Mouse (Mus musculus): ENCODE data around the gene Ihh.
A peak's percentile ranks its signal among the peaks of the same experiment; 100 is the strongest.

The Ihh gene

GRCm38 (mm10) chr1:74951556-74952210, at the start of gene Ihh:
Gene Ihh, minus strand, starts transcription at chr1:74951672.
- no peak for DNase-seq (ENCODE audit: low read depth, low spot score)

GRCm38 (mm10) chr1:75001183-75001582, 49.7 kb upstream of the Ihh start:
- DNase-seq (ENCODE audit: low read depth, low spot score), result no peak

GRCm38 (mm10) chr1:75000496-75000895, 49.0 kb upstream of the Ihh start:
- DNase-seq (ENCODE audit: low read depth, low spot score), result peak; percentile 62

- DNase-seq (ENCODE audit: low read depth, low spot score), result no peak
Observed at GRCm38 (mm10) chr1:74999173-74999572, 47.7 kb upstream of the Ihh start.

DNA sequence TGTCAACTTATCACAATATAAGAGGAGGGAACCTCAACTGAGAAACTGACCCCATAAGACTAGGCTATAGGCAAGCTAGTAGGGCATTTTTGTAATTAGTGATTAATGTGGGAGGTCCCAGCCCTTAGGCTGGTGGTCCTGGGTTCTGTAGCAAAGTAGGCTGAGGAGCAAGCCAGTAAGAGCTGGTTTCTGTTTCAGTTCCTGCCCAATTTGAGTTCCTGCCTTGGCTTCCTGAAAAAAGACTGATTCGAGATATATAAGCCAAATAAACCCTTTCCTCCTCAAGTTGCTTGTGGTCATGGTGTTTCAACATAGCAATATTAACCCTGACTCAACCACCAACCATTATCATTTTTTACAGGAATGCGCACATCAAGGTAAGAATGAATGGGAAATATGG, 45.8 kb upstream of the Ihh start:
- DNase-seq (ENCODE audit: low read depth, low spot score), result no peak

DNA sequence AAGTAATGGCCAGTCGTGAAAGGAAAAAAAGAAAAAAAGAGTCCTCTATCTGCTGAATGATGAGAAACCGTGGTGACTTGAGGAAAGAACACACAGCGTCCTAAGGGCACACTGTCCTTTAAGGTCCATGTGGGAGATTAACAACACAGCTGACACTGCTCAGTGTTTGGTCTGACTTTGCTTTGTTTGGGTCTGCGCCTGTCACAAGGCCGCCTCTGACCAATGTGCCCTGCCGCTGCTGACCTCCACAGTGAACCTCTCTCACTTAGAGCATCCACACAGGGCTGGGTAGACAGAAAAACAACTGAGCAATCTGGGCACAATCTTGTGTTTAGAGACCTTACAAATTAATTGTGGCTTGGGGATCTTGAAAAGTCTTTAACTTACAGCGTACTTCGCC, 25.5 kb upstream of the Ihh start:
- no peak for DNase-seq (ENCODE audit: low read depth, low spot score)

- no peak for DNase-seq (ENCODE audit: low read depth, low spot score)
Observed at GRCm38 (mm10) chr1:74975936-74976335, 24.5 kb upstream of the Ihh start.

- DNase-seq (ENCODE audit: low read depth, low spot score), result peak; percentile 10
Observed at GRCm38 (mm10) chr1:74973590-74973989, 22.1 kb upstream of the Ihh start.

GRCm38 (mm10) chr1:74971353-74972050, 20.0 kb upstream of the Ihh start:
- no peak for DNase-seq (ENCODE audit: low read depth, low spot score)

GRCm38 (mm10) chr1:74967962-74968580, 16.6 kb upstream of the Ihh start:
- peak; percentile 66 for DNase-seq (ENCODE audit: low read depth, low spot score)

GRCm38 (mm10) chr1:74964494-74965215, 13.2 kb upstream of the Ihh start:
- peak; percentile 87 for DNase-seq (ENCODE audit: low read depth, low spot score)

DNA sequence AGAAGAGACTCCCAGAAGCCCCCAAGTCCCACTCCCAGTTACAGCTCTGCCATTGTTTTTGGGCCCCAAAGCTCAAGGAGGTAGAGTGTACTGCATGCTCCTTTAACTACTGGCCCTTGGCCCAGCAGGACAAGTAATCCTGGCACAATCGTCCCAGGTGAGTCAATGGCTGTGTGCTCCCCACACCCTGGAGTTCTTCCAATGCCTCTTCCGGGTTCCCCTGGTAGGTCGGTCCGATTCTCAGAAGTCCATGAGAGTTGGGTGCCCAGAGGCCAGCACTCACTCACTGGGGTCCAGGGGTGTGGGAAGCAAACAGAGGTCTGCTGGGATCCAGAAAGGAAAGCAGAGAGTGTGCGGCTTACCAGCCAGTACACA, 11.4 kb upstream of the Ihh start:
- no peak for DNase-seq (ENCODE audit: low read depth, low spot score)

- DNase-seq (ENCODE audit: low read depth, low spot score), result no peak
Observed at GRCm38 (mm10) chr1:74962126-74962852, 10.8 kb upstream of the Ihh start.

- DNase-seq (ENCODE audit: low read depth, low spot score), result no peak
Observed at GRCm38 (mm10) chr1:74961722-74962121, 10.2 kb upstream of the Ihh start.

- no peak for DNase-seq (ENCODE audit: low read depth, low spot score)
Observed at GRCm38 (mm10) chr1:74960059-74960458, 8.6 kb upstream of the Ihh start.

DNA sequence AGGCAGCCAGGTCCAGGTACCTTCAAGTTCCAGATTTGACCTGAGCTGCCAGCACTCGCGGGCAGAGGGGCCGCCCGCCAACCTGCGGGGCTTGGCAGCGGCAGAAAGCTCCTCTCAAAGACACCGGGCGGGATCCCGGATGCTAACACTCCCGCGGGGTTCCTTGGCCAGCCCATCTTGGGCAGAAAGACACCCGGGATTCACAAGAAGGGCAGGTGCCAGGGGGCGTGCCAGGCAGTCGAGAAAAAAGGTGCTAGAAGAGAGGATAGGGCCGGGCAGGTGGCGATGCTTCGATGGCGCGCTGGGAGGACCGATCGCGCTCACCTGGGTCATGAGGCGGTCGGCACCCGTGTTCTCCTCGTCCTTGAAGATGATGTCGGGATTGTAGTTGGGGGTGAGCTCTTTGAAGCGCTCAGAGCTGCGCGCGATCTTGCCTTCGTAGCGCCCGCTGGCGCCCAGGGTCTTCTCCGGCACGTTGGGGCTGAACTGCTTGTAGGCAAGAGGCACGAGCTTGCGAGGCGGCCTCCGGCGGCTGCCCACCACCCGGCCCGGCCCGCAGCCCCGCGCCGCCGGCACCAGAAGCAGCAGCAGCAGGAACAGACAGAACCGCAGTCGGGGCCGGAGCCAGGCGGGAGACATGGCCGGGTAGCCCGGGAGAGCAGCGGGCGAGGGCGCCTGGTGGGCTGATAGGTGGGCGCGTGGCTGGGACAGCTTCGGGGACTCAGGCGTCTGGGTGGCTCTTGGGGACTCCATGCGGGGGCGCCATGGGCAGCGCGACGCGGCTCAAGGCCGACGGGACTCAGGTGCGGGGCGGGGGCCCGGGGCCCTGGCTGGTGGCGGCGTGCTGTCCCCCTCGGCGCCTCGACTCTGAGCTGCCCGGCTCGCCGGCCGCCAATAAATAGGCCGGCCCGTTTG, 639 bp downstream of the Ihh start:
- no peak for DNase-seq (ENCODE audit: low read depth, low spot score)

DNA sequence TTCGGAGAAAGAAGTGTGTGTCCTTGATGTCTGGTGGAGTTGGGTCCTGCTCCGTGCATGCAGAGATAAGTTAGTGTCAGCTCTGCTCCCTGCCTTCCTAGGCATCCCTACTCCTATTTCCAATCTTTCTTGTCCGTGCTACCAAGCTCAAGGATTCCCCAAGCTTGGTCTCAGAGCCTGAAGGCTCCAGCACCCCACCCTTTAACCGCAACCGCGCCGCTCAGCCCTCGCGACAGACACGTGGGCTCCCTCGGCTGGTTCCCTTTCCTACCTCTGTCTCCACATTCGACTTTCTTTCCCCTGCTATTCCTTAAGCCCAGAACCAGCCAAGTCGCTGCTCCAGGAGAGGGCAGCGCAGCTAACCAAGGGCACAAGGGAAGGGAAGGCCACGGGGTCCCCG, 1.4 kb downstream of the Ihh start:
- DNase-seq (ENCODE audit: low read depth, low spot score), result no peak

- no peak for DNase-seq (ENCODE audit: low read depth, low spot score)
Observed at GRCm38 (mm10) chr1:74949666-74950050, 1.8 kb downstream of the Ihh start.

DNA sequence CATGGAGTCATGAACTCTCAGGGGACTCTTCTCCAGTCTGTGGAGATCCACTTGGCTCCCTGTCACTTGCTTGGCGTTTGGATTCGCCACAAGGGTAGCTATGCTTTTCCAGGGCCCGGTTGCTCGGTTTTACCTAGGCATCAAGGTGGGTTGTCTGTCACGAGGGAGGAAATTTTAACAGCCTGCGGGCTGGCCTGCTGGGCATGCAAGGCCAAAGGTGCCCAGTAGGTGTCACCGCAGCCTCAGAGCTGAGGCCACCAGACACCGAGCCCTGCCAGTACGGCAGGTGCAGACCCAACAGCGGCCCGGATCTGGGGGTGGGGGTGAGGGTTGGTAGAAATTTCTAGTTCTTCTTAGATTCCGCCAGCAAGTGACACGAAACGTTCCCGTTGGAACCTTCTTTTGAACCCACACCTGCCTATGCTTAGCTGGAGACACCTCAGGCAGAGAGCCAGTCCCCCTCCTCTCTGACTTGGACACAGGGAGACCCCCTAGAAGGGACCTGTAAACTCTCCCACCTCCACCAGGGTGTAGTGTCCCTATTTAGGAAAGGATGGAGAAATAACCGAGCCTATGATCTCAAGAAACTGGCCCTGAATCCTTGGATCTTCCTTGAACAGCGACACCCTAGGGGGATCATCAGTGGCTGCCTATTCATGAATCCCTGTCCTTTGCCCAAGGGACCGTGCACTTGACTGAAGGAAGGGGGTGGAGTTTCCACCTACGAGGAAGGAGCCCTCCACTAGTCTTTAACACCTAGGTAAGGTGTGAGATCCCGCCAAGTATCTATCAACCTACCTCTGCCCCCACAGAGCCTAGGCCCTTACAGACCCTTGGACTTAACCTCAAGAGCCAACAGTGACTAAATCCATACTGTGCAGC, 2.4 kb downstream of the Ihh start:
- peak; percentile 48 for DNase-seq (ENCODE audit: low read depth, low spot score)

All from 3T3-L1 (cell line).